Mouse (Mus musculus) right cerebral cortex, postnatal 10 days (tissue): ENCODE measurements at regions not wholly inside any gene's neighbourhood (a gene's known extent, or its start where the extent isn't known, plus 50 kb on each side); places are given as distances from the start of the nearest gene placed in this dataset.

Experiments
- DNase-seq, 2 experiments: peaks; one replicate each; pipeline ENCODE4 v3.0.0; 2021; ENCODE audit warnings: low spot score in 2 of 2

- no peak for DNase-seq
These were observed 154.4 kb upstream of the Gorab start for GRCm38 (mm10) chr1:163557875-163558274.

GRCm38 (mm10) chr1:163555185-163555584 is 151.7 kb upstream of the Gorab start:
- no peak for DNase-seq

GRCm38 (mm10) chr1:163538776-163539492 is 135.5 kb upstream of the Gorab start:
- DNase-seq: no peak

DNA sequence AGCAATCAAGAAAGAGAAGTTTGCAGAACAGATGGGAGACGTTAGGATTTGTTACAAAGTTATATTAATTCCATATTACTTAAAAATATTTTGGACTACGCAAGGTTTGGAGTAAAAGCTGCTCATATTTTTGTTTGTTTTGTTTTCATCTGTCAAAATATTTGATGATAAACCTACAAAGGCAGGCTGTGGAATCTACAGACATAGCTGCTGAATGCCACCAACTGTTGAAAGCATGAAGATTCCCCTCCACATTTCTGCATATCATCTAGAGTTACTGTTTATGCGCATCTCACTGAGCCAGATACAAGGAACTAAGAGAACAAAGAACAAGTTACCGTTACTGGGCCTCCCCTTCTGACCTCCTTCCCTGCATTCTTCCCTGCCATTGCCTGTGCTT is 127.1 kb upstream of the Gorab start:
- no peak for DNase-seq

- DNase-seq: no peak
These were observed 114.5 kb upstream of the Gorab start for GRCm38 (mm10) chr1:163517966-163518365.

DNA sequence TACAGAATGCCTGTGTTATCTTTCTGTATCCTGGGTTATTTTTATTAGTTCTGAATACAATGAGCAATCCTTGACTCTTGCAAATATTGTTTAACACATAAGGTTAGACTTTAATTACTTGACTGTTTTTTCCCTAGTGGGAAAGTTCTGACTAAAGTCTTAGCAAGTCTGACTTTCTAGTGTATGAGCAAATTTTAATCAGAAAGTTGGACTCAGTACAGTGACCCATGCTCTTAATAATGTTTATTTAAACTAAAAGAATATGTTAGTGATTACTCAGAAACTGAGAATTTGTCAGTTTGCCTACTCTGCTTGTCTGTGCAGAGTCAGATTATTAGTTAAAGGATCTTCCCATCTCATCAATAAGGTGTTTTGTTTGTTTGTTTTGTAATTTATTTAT is 109.4 kb upstream of the Gorab start:
- no peak for DNase-seq

- no peak for DNase-seq
These were observed 108.5 kb upstream of the Gorab start for GRCm38 (mm10) chr1:163512008-163512407.

GRCm38 (mm10) chr1:163505035-163505434 is 101.6 kb upstream of the Gorab start:
- DNase-seq: no peak

DNA sequence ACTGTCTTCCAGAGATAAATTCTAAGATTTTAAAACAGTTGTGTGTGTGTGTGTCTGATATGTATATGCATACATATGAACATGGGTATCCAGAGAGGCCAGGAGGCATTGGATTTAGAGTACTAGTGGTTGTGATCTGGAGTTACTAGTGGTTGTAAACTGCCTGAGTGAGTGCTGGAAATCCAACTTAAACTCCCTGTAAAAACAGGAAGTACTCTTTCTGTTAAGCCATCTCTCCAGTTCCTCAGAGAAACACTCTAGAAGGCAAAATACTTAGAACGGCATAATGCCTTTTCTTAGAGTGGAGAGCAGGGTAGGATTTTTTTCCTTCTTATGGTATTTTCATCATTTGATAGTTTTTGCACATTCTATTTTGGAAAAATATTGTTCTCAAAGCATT is 99.1 kb upstream of the Gorab start:
- DNase-seq: no peak

GRCm38 (mm10) chr1:163498398-163498958 is 95.0 kb upstream of the Gorab start:
- no peak for DNase-seq

DNA sequence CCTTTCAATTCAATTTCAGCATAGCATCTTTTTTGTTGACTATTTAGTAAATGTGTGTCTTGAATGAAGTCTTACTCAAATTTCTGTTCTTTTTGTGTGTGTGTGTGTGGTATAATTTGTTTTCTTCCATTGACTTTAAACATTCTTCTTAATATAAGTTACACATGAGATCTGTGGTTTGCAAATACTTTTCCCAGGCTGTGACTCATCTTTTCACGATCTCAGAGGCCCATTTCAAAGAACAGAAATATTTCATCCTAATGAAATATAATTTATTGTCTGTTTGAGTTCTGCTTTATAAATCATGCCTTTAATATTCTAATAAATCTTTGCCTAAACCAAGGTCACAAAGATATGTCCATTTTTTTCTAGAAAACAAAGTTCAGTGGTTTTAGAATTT is 92.9 kb upstream of the Gorab start:
- no peak for DNase-seq

DNA sequence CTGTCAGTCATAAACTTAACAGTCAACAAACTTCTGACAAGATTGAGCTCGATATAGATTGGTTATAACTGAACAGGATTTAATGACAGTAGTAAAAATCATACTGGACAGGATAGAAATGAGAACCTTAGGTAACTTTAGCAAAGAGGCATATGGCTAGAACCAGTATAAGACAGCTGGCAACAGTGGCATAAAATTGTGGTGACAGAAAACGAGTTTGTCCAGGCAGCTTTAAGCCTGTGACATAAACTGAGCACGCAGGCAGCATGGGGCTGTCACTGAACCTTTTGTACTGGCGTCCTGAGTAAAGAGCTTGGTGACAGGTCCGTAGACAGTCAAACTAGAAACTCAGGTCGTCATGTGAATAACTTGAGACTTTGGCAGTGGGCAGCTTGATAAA is 85.1 kb upstream of the Gorab start:
- DNase-seq: no peak

- peak in 1 of 2 experiments; percentile 21 for DNase-seq
These were observed 84.6 kb upstream of the Gorab start for GRCm38 (mm10) chr1:163488109-163488508.

DNA sequence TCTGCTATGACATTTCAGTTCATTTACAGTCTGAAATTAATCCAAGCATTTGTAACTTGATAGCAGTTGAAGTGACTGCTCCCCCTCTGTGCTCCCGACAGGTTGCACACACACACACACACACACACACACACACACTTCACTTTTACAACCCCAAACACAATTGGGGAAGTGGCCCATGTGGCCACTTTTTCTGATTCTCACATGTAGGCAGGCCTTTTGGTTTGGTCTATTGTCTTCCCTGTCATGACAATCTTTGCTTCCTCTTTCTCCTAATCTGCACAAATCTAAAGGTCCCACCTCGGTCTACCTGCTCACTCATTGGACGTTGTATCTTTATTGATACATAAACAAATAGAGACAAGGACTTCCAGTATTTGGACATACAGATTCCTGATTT is 79.6 kb upstream of the Gorab start:
- DNase-seq: no peak

DNA sequence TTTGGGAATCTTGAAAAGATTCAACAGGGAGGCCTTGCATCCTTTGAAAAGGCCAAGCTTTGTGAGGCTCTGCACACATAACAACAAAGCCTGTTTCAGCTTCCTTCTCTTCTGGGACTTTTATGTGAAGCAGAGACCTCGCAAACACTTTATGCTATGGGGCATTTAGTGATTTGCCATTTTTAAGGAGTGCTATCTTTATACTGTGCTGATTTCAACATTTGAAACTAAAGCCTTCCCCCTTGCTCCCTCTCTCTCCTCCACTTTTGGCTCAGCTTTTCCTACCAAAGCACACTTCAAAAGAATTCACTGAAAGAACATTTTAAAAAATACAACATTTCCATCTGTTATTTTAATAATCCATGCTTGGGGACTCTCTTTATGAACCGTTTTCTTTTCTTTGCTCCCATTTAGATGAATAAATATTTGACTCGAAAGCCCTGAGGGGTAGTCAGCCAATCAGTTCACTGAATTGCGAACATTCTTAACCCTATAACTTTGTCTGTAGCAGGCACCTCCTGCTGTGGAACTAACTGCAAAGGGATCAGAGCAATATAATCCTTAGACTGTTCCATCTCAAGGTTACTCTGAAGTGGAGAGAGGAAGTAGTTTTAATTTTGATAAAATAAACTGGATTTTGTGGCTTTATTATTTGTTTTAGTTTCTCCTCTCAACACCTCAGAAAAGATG is 74.2 kb upstream of the Gorab start:
- DNase-seq: no peak

- DNase-seq: no peak
These were observed 57.7 kb upstream of the Gorab start for GRCm38 (mm10) chr1:163461194-163461593.

- DNase-seq: no peak
These were observed 52.9 kb upstream of the Gorab start for GRCm38 (mm10) chr1:163456366-163456765.
